Mouse (Mus musculus): ENCODE measurements around the gene Lgals2. TPM values are rescaled to one million over a fixed set of nuclear protein-coding genes. Genes with fewer than 3 reads are reported as not detected.
A peak's percentile ranks its signal among the peaks of the same experiment; 100 is the strongest.

Lgals2 gene
- total and polyA plus RNA-seq, 2 experiments from 2014 or later = 0.27 to 4.6 TPM

- Histone ChIP-seq H3K4me3 (ENCODE audit: low read depth, low read length) (no peak overlapping the region), H3K36me3 (replicated peaks; ENCODE audit: control insufficient read depth, insufficient read depth, low read length) (no peaks in the 10 kb centered on the region), H3K4me2 (ENCODE audit: low read depth, low read length) (no peak overlapping the region), H3K4me1 (ENCODE audit: control insufficient read depth, insufficient read depth) (0 out of 2 replicates have a peak, but pooled peaks cover 7% of the 10 kb centered on the region), H3K27ac (ENCODE audit: low read depth) (no peak overlapping the region), H3K9me3 (replicated peaks; ENCODE audit: control insufficient read depth, low read length) (no peaks in the 10 kb centered on the region), H3K27me3 (ENCODE audit: control insufficient read depth, insufficient read depth, low read length) (0 out of 2 replicates have a peak, but pooled peaks cover 13% of the 10 kb centered on the region), H3K9ac (replicated peaks; ENCODE audit: low read depth, low read length) (no peak overlapping the region)
- TF ChIP-seq CTCF (IDR thresholded peaks at IDR 0.05; ENCODE audit: low read depth) (peak; percentile 94), EP300 (IDR thresholded peaks at IDR 0.05; ENCODE audit: low read depth) (no peak; the same call in 1 of the 2 replicates)
- 17% methylated on average over 28 of the region's 28 CpGs for WGBS
- DNase-seq (ENCODE audit: low spot score) (peak; percentile 84), ATAC-seq (ENCODE audit: insufficient read depth, low read depth) (peak; percentile 76; the same call in 1 of the 2 replicates)
Observed at GRCm38 (mm10) chr15:78826213-78827204, 28.8 kb downstream of the Lgals2 start.

GRCm38 (mm10) chr15:78816074-78816391, 39.3 kb downstream of the Lgals2 start:
- Histone ChIP-seq H3K4me1 (ENCODE audit: control insufficient read depth, insufficient read depth) (peaks cover 7% of the 10 kb centered on the region), H3K27ac (ENCODE audit: low read depth) (0 out of 2 replicates have a peak overlapping the region, but pooled peaks have one; percentile 27), H3K4me3 (ENCODE audit: low read depth, low read length) (no peak overlapping the region), H3K4me2 (ENCODE audit: low read depth, low read length) (no peak overlapping the region), H3K9me3 (replicated peaks; ENCODE audit: control insufficient read depth, low read length) (no peaks in the 10 kb centered on the region), H3K36me3 (replicated peaks; ENCODE audit: control insufficient read depth, insufficient read depth, low read length) (no peaks in the 10 kb centered on the region), H3K9ac (replicated peaks; ENCODE audit: low read depth, low read length) (no peak overlapping the region), H3K27me3 (ENCODE audit: control insufficient read depth, insufficient read depth, low read length) (no peaks in the 10 kb centered on the region)
- 42% methylated on average over 6 of the region's 6 CpGs for WGBS
- no peak for TF ChIP-seq CTCF (IDR thresholded peaks at IDR 0.05; ENCODE audit: low read depth)
- ATAC-seq (ENCODE audit: insufficient read depth, low read depth) (0 out of 2 replicates have a peak, but pooled peaks have one; percentile 14), DNase-seq (ENCODE audit: low spot score) (no peak)

- Histone ChIP-seq H3K27me3 (ENCODE audit: control insufficient read depth, insufficient read depth, low read length) (no peaks in the 10 kb centered on the region), H3K4me2 (ENCODE audit: low read depth, low read length) (no peak overlapping the region), H3K4me3 (ENCODE audit: low read depth, low read length) (no peak overlapping the region), H3K36me3 (replicated peaks; ENCODE audit: control insufficient read depth, insufficient read depth, low read length) (no peaks in the 10 kb centered on the region), H3K4me1 (ENCODE audit: control insufficient read depth, insufficient read depth) (peaks cover 7% of the 10 kb centered on the region), H3K9ac (replicated peaks; ENCODE audit: low read depth, low read length) (no peak overlapping the region), H3K9me3 (replicated peaks; ENCODE audit: control insufficient read depth, low read length) (no peaks in the 10 kb centered on the region), H3K27ac (ENCODE audit: low read depth) (peak overlapping the region; percentile 27; the same call in 1 of the 2 replicates)
- peak; percentile 63 for DNase-seq (ENCODE audit: low spot score)
- TF ChIP-seq CTCF (IDR thresholded peaks at IDR 0.05; ENCODE audit: low read depth) (no peak), EP300 (IDR thresholded peaks at IDR 0.05; ENCODE audit: low read depth) (no peak)
- 20% methylated on average over 11 of the region's 11 CpGs for WGBS
- ATAC-seq (ENCODE audit: insufficient read depth, low read depth) = peak; percentile 30; the same call in 1 of the 2 replicates
Observed at GRCm38 (mm10) chr15:78815314-78816073, 39.8 kb downstream of the Lgals2 start.

GRCm38 (mm10) chr15:78813603-78814002, 41.7 kb downstream of the Lgals2 start:
- Histone ChIP-seq H3K27ac (ENCODE audit: low read depth) (no peak overlapping the region), H3K36me3 (replicated peaks; ENCODE audit: control insufficient read depth, insufficient read depth, low read length) (no peaks in the 10 kb centered on the region), H3K9me3 (replicated peaks; ENCODE audit: control insufficient read depth, low read length) (no peaks in the 10 kb centered on the region), H3K27me3 (ENCODE audit: control insufficient read depth, insufficient read depth, low read length) (no peaks in the 10 kb centered on the region), H3K4me1 (ENCODE audit: control insufficient read depth, insufficient read depth) (peaks cover 7% of the 10 kb centered on the region), H3K9ac (replicated peaks; ENCODE audit: low read depth, low read length) (no peak overlapping the region), H3K4me3 (ENCODE audit: low read depth, low read length) (no peak overlapping the region), H3K4me2 (ENCODE audit: low read depth, low read length) (no peak overlapping the region)
- TF ChIP-seq EP300 (IDR thresholded peaks at IDR 0.05; ENCODE audit: low read depth) (no peak), CTCF (IDR thresholded peaks at IDR 0.05; ENCODE audit: low read depth) (no peak)
- WGBS = 77% methylated on average over 4 of the region's 4 CpGs
- no peak for ATAC-seq (ENCODE audit: insufficient read depth, low read depth)
- no peak for DNase-seq (ENCODE audit: low spot score)

GRCm38 (mm10) chr15:78810146-78810545, 45.2 kb downstream of the Lgals2 start:
- ATAC-seq (ENCODE audit: insufficient read depth, low read depth) (no peak), DNase-seq (ENCODE audit: low spot score) (no peak)
- TF ChIP-seq CTCF (IDR thresholded peaks at IDR 0.05; ENCODE audit: low read depth) (no peak), EP300 (IDR thresholded peaks at IDR 0.05; ENCODE audit: low read depth) (no peak)
- H3K4me2 ChIP-seq (ENCODE audit: low read depth, low read length) = no peak overlapping the region
- no peak overlapping the region for H3K9ac ChIP-seq (replicated peaks; ENCODE audit: low read depth, low read length)
- no peak overlapping the region for H3K4me3 ChIP-seq (ENCODE audit: low read depth, low read length)
- peaks cover 6% of the 10 kb centered on the region for H3K4me1 ChIP-seq (ENCODE audit: control insufficient read depth, insufficient read depth)
- H3K27ac ChIP-seq (ENCODE audit: low read depth) = no peak overlapping the region
- 36% methylated on average over 9 of the region's 9 CpGs for WGBS
- no peaks in the 10 kb centered on the region for H3K9me3 ChIP-seq (replicated peaks; ENCODE audit: control insufficient read depth, low read length)
- no peaks in the 10 kb centered on the region for H3K27me3 ChIP-seq (ENCODE audit: control insufficient read depth, insufficient read depth, low read length)
- H3K36me3 ChIP-seq (replicated peaks; ENCODE audit: control insufficient read depth, insufficient read depth, low read length) = no peaks in the 10 kb centered on the region

Measured in heart, postnatal 0 days (tissue).